Mouse (Mus musculus) urinary bladder, adult 18-20 months (tissue): Measurements from ENCODE around the gene Cacna1i.

Experiments
- DNase-seq, 2 experiments: peaks; one replicate each; pipeline ENCODE4 v3.0.0; 2022; ENCODE audit warnings: low spot score in 2 of 2, mixed read lengths in 2 of 2

Cacna1i gene

GRCm38 (mm10) chr15:80271858-80272396 lies 15.1 kb upstream of the Cacna1i start:
- no peak for DNase-seq

- no peak for DNase-seq
These were observed 9.9 kb upstream of the Cacna1i start for GRCm38 (mm10) chr15:80277107-80277506.

GRCm38 (mm10) chr15:80277625-80278024 lies 9.4 kb upstream of the Cacna1i start:
- DNase-seq: no peak

- no peak for DNase-seq
These were observed 8.8 kb upstream of the Cacna1i start for GRCm38 (mm10) chr15:80278121-80278759.

DNA sequence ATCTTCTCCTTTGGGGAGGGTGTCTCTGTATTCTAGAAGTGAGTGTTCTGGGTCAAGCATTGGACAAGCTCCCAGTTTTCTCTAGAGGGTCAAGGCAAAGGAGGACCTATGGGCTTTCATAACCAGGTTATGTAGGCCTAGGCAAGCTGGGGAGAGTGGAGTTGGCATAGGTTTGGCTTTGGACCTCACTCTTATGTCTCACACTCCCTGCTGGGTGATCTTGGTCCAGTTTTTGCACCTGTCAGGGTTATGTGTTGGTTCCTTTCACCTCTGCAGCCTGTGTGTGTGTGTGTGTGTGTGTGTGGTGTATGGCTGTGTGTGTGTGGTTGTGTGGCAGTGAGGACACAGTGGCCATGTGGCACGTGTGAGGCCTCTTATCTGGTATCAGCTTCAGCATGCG lies 8.0 kb upstream of the Cacna1i start:
- DNase-seq: no peak

- no peak for DNase-seq
These were observed 6.4 kb upstream of the Cacna1i start for GRCm38 (mm10) chr15:80280646-80281045.

GRCm38 (mm10) chr15:80288036-80288435 lies 998 bp downstream of the Cacna1i start:
- DNase-seq: no peak

DNA sequence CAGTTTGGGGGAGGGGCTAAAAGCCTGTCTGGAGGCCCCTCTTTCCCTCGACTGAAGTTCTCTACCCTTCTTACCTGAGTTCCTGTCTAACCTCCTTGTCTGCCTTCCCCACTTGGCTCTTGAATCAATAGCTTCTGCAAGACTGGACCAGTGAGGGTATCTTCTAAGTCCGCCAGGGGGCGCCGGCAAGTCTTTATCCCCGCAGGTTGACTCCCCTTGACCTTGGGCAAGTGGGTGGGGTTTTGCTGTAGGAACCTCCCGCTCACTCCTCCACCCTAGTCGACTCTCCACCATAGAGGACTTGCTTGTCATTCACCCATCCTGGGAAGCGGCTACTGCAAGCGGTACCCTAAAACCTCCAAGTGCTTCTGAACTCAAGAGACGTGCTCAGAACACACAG lies 2.4 kb downstream of the Cacna1i start:
- DNase-seq: peak; percentile 19 to 44

- DNase-seq: no peak
These were observed 10.1 kb downstream of the Cacna1i start for GRCm38 (mm10) chr15:80297146-80297545.

GRCm38 (mm10) chr15:80303779-80304178 lies 16.7 kb downstream of the Cacna1i start:
- no peak for DNase-seq

- DNase-seq: no peak
These were observed 17.1 kb downstream of the Cacna1i start for GRCm38 (mm10) chr15:80304188-80304587.

- DNase-seq: no peak
These were observed 19.1 kb downstream of the Cacna1i start for GRCm38 (mm10) chr15:80306146-80306545.

GRCm38 (mm10) chr15:80314731-80315130 lies 27.7 kb downstream of the Cacna1i start:
- no peak for DNase-seq

- no peak for DNase-seq
These were observed 30.1 kb downstream of the Cacna1i start for GRCm38 (mm10) chr15:80316966-80317634.

- DNase-seq: no peak
These were observed 30.9 kb downstream of the Cacna1i start for GRCm38 (mm10) chr15:80317841-80318530.

- no peak for DNase-seq
These were observed 31.7 kb downstream of the Cacna1i start for GRCm38 (mm10) chr15:80318543-80319255.

- no peak for DNase-seq
These were observed 32.3 kb downstream of the Cacna1i start for GRCm38 (mm10) chr15:80319315-80319714.

GRCm38 (mm10) chr15:80319921-80320320 lies 32.9 kb downstream of the Cacna1i start:
- no peak for DNase-seq

GRCm38 (mm10) chr15:80325207-80325606 lies 38.2 kb downstream of the Cacna1i start:
- no peak for DNase-seq

- DNase-seq: no peak
These were observed 38.7 kb downstream of the Cacna1i start for GRCm38 (mm10) chr15:80325756-80326155.

DNA sequence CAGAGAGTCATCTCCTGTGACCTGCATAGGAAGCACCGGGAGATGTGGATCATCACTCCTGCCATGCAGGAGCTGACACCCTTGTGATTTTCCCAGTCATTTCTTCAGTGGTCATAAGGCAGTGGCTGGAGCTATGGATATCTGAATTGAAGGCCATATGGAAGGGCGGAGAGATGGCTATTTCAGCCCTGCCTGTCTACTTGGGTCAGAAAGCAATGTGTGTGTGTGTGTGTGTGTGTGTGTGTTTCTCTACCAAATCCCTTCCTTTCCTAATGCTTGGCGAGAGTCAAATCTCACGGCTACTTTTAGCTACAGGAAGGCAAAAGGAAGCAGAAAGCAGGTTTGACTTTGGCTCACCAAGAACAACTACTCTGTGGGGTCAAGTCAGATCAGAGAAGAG lies 39.9 kb downstream of the Cacna1i start:
- no peak for DNase-seq
